Mouse (Mus musculus): ENCODE results near the gene Mnt. TPM values are rescaled to one million over a fixed set of nuclear protein-coding genes. Genes with fewer than 3 reads are reported as not detected.

Gene Mnt
- total RNA-seq, 4 experiments from 2014 or later: 24.4 to 36.0 (median 27.1) TPM

Small RNA genes lying within 50 kb of the gene (microRNA-seq; reads per million reads assigned to microRNA genes)
- gene Mir6926: 0.18 to 0.34 reads per million in 2 experiments

Other genes with a start within 250 kb of the Mnt start
- 10 to 100 TPM in 2 of 4 experiments, 1 to 10 TPM in 2; 8.2 to 19.6 (median 12.7) TPM for gene Rap1gap2, start 220.0 kb upstream of the Mnt start, total RNA-seq (2022)
- 1 to 10 TPM; 3.9 to 7.0 (median 4.5) TPM for gene Ccdc92b, start 211.3 kb upstream of the Mnt start, total RNA-seq (2022)
- 100 to 1,000 TPM; 198 to 241 (median 220) TPM for gene Cluh, start 181.4 kb upstream of the Mnt start, total RNA-seq (2022)
- gene Pafah1b1, start 106.2 kb upstream of the Mnt start, total RNA-seq (2022): 100 to 1,000 TPM; 124 to 194 (median 185) TPM
- gene Mettl16, start 60.1 kb upstream of the Mnt start, total RNA-seq (2022): 10 to 100 TPM; 31.9 to 36.6 (median 33.9) TPM
- 10 to 100 TPM; 29.2 to 30.5 (median 30.0) TPM for gene Sgsm2, start 66.1 kb downstream of the Mnt start, total RNA-seq (2022)
- gene Tsr1, start 67.2 kb downstream of the Mnt start, total RNA-seq (2022): 10 to 100 TPM; 40.9 to 45.4 (median 41.3) TPM
- 10 to 100 TPM; 24.7 to 41.9 (median 33.3) TPM for gene Smg6, start 94.9 kb downstream of the Mnt start, total RNA-seq (2022)
- 10 to 100 TPM; 31.0 to 54.6 (median 51.0) TPM for gene Srr, start 95.0 kb downstream of the Mnt start, total RNA-seq (2022)